Mouse (Mus musculus) c-Kit-positive CD71-positive TER-119-negative erythroid progenitor cells, embryonic 14.5 days (primary cell): ENCODE results near the gene Hist1h2af.

Experiments used
- DNase-seq: peaks from one replicate; pipeline ENCODE4 v3.0.0-alpha.2; 2013; ENCODE audit warnings: low read depth

The Hist1h2af gene

DNA sequence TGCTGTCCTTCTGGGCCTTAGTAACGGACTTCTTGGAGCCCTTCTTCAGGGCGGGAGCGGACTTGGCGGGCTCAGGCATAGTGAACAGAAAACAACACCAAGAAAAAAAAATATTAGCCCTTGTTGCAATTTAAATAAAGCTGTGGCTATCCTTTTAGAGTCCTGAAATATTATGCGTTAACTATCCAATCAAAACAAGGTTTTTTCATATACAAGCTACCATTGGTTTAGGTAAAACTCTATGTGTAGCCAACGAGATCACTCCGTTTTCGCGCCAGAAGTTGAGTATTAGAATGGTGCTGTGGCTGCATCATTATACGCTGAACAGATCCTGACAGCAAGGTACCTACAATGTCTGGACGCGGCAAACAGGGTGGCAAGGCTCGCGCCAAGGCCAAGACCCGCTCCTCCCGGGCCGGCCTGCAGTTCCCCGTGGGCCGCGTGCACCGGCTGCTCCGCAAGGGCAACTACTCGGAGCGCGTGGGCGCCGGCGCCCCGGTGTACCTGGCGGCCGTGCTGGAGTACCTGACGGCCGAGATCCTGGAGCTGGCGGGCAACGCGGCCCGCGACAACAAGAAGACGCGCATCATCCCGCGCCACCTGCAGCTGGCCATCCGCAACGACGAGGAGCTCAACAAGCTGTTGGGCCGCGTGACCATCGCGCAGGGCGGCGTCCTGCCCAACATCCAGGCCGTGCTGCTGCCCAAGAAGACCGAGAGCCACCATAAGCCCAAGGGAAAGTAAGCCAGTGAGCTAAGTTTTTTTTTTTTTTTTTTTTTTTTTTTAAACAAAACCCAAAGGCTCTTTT lies at the start of gene Hist1h2af:
TSS of gene Hist1h2af (plus strand) at position 347 of the 808 bp plus-strand sequence.
- peak; percentile 89 for DNase-seq

DNA sequence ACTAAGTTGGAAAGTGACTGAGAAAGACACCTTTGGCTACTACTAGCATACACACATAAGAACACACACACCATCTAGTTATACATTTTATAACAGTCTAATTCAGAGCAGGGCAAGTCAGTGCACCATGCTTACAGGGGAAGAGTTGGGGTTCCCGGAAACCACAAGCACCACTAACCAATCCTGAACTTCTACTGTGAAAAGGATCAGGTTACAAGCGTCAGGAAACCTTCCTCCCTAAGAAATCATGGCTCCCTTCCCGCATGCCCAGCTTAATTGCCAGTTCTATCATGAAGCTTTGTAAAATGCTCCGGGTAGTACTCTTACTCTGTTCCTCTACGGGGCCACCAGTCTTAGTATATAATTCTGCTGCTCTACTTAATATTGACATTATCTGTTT lies 48.4 kb upstream of the Hist1h2af start:
- DNase-seq = no peak

GRCm38 (mm10) chr13:23488400-23489322 lies 45.0 kb upstream of the Hist1h2af start, which contains the start of gene Btn2a2:
TSS of gene Btn2a2 (minus strand) at chr13:23488857.
- DNase-seq = no peak

- no peak for DNase-seq
Observed at GRCm38 (mm10) chr13:23490863-23491262, 42.8 kb upstream of the Hist1h2af start.

GRCm38 (mm10) chr13:23491263-23491662 lies 42.4 kb upstream of the Hist1h2af start:
- DNase-seq = no peak

DNA sequence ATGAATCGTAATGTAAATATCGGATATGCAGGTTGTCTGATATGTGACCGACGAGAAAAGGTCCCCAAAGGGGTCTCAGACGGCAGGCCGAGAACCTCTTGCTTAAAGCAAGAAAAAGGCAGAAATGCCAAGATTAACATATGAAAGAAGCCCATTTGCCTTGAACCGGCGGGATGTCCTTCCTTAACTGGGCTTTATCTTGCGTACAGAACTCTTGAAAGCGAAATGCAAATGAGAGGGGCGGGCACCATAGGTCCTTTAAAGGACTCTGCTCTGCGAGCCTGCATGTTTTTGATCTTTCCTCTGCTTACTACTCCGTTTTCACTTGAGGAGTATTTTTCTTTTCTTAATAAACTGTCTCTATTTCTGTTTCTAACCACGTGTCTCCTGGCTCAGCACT lies 41.7 kb upstream of the Hist1h2af start:
- no peak for DNase-seq

- DNase-seq = no peak
Observed at GRCm38 (mm10) chr13:23495526-23495925, 38.2 kb upstream of the Hist1h2af start.

GRCm38 (mm10) chr13:23497656-23498321 lies 35.9 kb upstream of the Hist1h2af start:
- no peak for DNase-seq

GRCm38 (mm10) chr13:23498653-23499052 lies 35.1 kb upstream of the Hist1h2af start:
- no peak for DNase-seq

GRCm38 (mm10) chr13:23499943-23500342 lies 33.8 kb upstream of the Hist1h2af start:
- DNase-seq = no peak

DNA sequence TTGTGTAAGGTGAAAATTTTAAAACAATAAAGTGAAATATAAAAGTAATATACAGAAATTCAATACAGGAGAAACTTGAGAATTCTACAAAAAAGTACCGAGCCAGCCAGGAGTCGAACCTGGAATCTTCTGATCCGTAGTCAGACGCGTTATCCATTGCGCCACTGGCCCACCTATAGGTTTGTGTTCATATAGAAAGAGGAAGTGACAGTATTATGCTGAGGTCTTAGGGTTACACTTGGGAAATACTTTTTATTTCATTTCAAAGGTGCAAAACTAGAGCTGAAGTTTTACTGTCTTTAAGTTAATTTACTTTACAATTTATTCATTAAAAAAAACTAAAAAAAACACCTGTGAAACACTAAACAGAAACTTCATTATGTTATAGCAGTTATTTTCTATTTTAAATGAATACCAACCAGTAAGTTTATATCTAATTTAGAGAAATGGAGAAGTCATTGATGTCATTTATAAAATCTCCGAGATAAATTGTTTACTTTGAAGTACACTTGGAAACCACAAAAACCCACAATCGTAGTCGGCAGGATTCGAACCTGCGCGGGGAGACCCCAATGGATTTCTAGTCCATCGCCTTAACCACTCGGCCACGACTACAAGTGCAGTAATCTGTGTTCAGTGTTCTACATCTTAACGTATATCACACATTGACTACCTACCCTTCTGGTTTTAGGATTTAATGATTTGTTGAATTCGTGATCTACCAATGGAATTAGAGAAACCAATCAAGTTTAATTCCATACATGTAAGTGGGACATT lies 33.1 kb upstream of the Hist1h2af start:
- peak; percentile 79 for DNase-seq

DNA sequence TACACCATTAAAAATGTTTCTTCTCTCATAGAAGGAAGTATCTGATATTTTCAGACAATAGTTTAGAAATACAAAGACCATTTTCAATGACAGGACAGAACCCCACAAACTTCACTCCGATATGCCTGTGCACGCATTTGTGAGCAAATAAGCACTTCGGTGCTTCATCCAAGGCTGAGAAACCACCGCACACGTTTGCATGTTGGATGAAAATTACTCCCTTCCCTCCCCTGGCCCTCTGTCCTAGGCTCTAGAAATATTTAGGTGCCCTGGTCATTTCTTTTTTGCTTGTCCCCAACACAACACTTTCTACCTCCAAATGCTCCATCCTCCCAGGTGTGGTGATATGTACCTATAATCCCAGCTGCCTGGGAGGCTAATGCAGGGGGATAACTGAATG lies 32.2 kb upstream of the Hist1h2af start:
- no peak for DNase-seq

GRCm38 (mm10) chr13:23502031-23502567 lies 31.6 kb upstream of the Hist1h2af start:
- DNase-seq = no peak

DNA sequence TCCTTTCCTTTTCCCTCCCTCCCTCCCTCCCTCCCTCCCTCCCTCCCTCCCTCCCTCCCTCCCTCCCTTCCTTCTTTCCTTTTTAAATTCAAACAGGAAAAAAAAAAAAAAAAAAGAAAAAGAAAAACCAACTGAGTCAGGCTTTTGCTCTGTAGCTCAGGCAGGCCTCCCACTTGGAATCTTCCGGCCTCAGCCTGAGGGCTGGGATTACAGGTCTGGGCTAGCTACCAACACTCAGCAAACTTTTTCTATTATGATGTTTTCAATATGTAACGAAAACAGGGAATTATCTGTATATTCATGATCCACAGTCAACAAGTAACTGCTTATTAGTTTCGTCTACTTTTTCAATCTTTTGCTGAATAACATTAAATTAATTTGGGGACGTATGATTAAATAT lies 30.8 kb upstream of the Hist1h2af start:
- DNase-seq = no peak

- DNase-seq = no peak
Observed at GRCm38 (mm10) chr13:23503797-23504196, 29.9 kb upstream of the Hist1h2af start.

- DNase-seq = no peak
Observed at GRCm38 (mm10) chr13:23505662-23506345, 27.9 kb upstream of the Hist1h2af start.

DNA sequence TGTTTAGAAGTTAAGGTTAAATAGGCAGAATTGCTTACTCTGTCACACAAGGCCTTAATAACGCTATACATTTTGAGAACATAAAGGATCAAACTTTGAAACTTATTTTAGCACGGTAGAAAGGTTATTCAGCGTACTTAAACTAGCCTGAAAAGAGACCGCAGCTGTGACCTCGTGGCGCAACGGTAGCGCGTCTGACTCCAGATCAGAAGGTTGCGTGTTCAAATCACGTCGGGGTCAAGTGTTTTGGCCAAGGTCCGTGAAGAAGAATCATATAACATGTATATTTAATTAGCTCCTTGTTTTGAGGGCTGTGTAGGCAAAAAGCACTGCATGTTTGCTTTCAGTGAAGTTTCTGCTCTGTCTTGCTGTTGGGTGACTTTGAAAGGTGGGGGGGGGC lies 27.4 kb upstream of the Hist1h2af start:
- DNase-seq = no peak

DNA sequence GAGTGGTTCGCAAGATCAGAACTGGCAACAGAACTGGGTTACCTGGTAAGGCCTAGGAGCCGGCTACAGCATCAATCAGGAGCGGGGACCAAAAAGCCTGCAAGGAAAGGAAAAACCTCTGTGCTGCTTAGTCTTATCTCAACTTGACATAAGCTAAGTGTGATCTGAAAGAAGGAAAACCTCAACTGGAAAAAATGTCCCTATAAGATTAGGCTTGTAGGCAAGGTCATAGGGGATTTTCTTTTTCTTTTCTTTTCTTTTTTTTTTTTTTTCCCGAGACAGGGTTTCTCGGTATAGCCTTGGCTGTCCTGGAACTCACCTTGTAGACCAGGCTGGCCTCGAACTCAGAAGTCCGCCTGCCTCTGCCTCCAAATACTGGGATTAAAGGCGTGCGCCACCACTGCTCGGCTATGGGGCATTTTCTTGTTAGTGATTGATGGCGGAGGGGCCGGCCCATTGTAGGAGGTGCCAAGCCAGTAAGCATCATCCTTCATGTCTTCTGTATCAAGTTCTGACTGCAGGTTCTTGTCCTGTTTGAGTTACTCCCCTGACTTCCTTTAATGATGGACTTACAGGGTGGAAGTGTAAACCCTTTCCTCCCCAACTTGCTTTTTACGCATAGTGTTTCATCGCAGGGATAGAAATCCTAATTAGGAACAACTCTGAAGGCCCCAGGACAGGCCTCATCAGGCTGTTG lies 26.7 kb upstream of the Hist1h2af start:
- DNase-seq = no peak

DNA sequence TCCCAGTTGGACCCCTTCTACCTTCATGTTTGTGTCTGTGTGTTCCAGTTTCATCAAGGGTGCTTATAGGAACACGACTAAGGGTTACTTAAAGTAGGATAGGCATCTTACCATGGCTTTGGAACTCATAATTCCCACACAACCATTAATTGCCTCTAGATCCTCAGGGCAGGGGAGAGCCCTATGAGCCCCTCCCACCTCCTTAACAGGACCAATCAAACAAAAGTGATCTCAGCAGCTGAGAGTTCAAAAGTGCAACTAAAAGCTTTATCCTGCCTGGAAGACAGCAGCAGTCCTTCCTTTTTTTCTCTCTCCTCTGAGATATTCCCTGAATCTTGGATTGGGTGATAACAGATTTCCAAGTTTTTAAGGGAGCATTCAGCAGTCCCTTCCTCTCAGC lies 23.6 kb upstream of the Hist1h2af start:
- no peak for DNase-seq

DNA sequence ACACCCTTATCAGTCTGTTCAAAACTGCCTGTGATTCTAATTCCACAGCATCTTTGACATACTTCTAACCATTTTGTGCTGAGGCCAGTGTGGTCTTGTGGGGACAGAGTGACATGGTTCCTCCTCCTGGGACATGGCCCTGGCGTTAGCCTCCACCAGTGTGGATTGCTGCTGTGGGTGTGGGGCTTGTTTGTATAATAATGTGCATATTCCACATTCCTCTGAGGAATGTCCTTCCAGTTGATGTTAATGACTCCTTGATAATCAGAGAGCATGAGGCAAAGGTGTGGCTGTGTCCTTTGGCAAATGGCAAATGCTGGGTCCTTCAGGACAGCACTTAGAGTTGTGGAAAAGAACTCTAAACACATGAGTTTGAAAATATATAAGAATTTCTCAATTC lies 20.2 kb upstream of the Hist1h2af start:
- DNase-seq = no peak
